Mouse (Mus musculus): ENCODE results near the gene Izumo4.

- TF ChIP-seq CTCF (conservative IDR thresholded peaks at IDR 0.05; ENCODE audit: insufficient read depth, insufficient read length, low read depth, low read length) = no peak
- TF ChIP-seq POLR2A (IDR thresholded peaks at IDR 0.05; ENCODE audit: low read depth, low read length) = no peak
Observed at GRCm38 (mm10) chr10:80692249-80693165, 9.5 kb upstream of the Izumo4 start.

All from kidney, adult 2 months (tissue).